8 mouse cellular contexts compared by ENCODE assay signal in genomic region chr19:46329951-46330350, GRCm38 (mm10). TPM values are rescaled to one million over a fixed set of nuclear protein-coding genes. Genes with fewer than 3 reads are reported as not detected.
A peak's percentile ranks its signal among the peaks of the same experiment; 100 is the strongest.
DNase-seq lines count a peak whose midpoint lies in the region; ATAC-seq and TF ChIP-seq lines count a peak whose summit lies in the region.

No protein-coding gene starts in this region.

- ATAC-seq in embryonic facial prominence, embryonic 15.5 days (ENCODE audit: insufficient number of reproducible peaks, low FRiP score, low TSS enrichment, low read depth) = 0 out of 2 replicates have a peak, but pooled peaks have one; percentile 21
- peak; percentile 21; the same call in 1 of the 2 replicates for ATAC-seq in liver, embryonic 14.5 days (ENCODE audit: insufficient read depth)
- peak; percentile 74 for ATAC-seq in stomach, postnatal 0 days (ENCODE audit: low FRiP score, low TSS enrichment)

- H3K4me1 ChIP-seq in embryonic facial prominence, embryonic 15.5 days = peaks cover 38% of the 10 kb centered on the region
- peaks cover 13 to 21% of the 10 kb centered on the region in 2 experiments for H3K4me1 ChIP-seq in liver, embryonic 14.5 days (replicated peaks; ENCODE audit: control insufficient read depth in 2 of 2, insufficient read depth in 2 of 2, low read length in 1 of 2)
- peaks cover 7% of the 10 kb centered on the region for H3K4me1 ChIP-seq in stomach, postnatal 0 days (replicated peaks; ENCODE audit: control insufficient read depth, insufficient read depth)

- peak; percentile 81 to 84 for DNase-seq in B cell, adult 2 months
- DNase-seq in adrenal gland, postnatal 14 days = peak; percentile 93
- DNase-seq in heart, adult 9 months (ENCODE audit: low spot score in 2 of 2) = peak; percentile 73 to 77
- DNase-seq in kidney, adult 9 months = peak; percentile 86
- peak in 2 of 3 experiments; percentile 61 for DNase-seq in liver, embryonic 14.5 days (ENCODE audit: low read depth in 3 of 3, low spot score in 3 of 3)
- peak; percentile 81 for DNase-seq in natural killer cell, adult 2 months (ENCODE audit: low spot score in 2 of 2)
- peak; percentile 91 for DNase-seq in stomach, postnatal 0 days (ENCODE audit: low spot score)

- H3K4me2 ChIP-seq in embryonic facial prominence, embryonic 15.5 days (replicated peaks) = peak overlapping the region; percentile 100
- H3K4me2 ChIP-seq in liver, embryonic 14.5 days (ENCODE audit: low read depth) = peak overlapping the region; percentile 98
- H3K4me2 ChIP-seq in stomach, postnatal 0 days (replicated peaks; ENCODE audit: low read depth) = 0 out of 2 replicates have a peak overlapping the region, but pooled peaks have one; percentile 20

- peaks cover 13% of the 10 kb centered on the region for H3K36me3 ChIP-seq in embryonic facial prominence, embryonic 15.5 days
- H3K36me3 ChIP-seq in liver, embryonic 14.5 days (replicated peaks; ENCODE audit: control insufficient read depth, insufficient read depth, low read depth) = peaks cover 5% of the 10 kb centered on the region; the same call in 1 of the 2 replicates
- H3K36me3 ChIP-seq in stomach, postnatal 0 days (ENCODE audit: control insufficient read depth, insufficient read depth, low read length) = peaks cover 9% of the 10 kb centered on the region

- no peak overlapping the region; the same call in 1 of the 2 replicates for H3K27ac ChIP-seq in embryonic facial prominence, embryonic 15.5 days (replicated peaks)
- H3K27ac ChIP-seq in liver, embryonic 14.5 days = no peak overlapping the region
- no peak overlapping the region for H3K27ac ChIP-seq in stomach, postnatal 0 days (replicated peaks)

- H3K9me3 ChIP-seq in embryonic facial prominence, embryonic 15.5 days (replicated peaks) = no peaks in the 10 kb centered on the region
- no peaks in the 10 kb centered on the region for H3K9me3 ChIP-seq in liver, embryonic 14.5 days (ENCODE audit: control insufficient read depth, low read length)
- H3K9me3 ChIP-seq in stomach, postnatal 0 days (ENCODE audit: control insufficient read depth, low read length) = no peaks in the 10 kb centered on the region

- H3K27me3 ChIP-seq in embryonic facial prominence, embryonic 15.5 days = peaks cover 27% of the 10 kb centered on the region
- peaks cover 27% of the 10 kb centered on the region for H3K27me3 ChIP-seq in liver, embryonic 14.5 days (ENCODE audit: control insufficient read depth, insufficient read depth, low read length)
- H3K27me3 ChIP-seq in stomach, postnatal 0 days (ENCODE audit: control insufficient read depth, insufficient read depth, low read length) = no peaks in the 10 kb centered on the region; the same call in 1 of the 2 replicates

- H3K9ac ChIP-seq in embryonic facial prominence, embryonic 15.5 days = no peak overlapping the region
- H3K9ac ChIP-seq in liver, embryonic 14.5 days (replicated peaks) = no peak overlapping the region
- H3K9ac ChIP-seq in stomach, postnatal 0 days (ENCODE audit: low read length) = no peak overlapping the region

- TF ChIP-seq EP300 in liver, embryonic 14.5 days (IDR thresholded peaks at IDR 0.05; ENCODE audit: low read depth) = no peak
- TF ChIP-seq EP300 in stomach, postnatal 0 days (optimal IDR thresholded peaks at IDR 0.05) = no peak

- TF ChIP-seq CTCF in liver, embryonic 14.5 days (IDR thresholded peaks at IDR 0.05; ENCODE audit: low read depth) = peak; percentile 99
- TF ChIP-seq CTCF in stomach, postnatal 0 days (IDR thresholded peaks at IDR 0.05; ENCODE audit: low read depth) = peak; percentile 97

- H3K4me3 ChIP-seq in embryonic facial prominence, embryonic 15.5 days (replicated peaks) = peak overlapping the region; percentile 78
- peak overlapping the region in 1 of 2 experiments; percentile 90; a peak in 2 of 4 replicates for H3K4me3 ChIP-seq in liver, embryonic 14.5 days (ENCODE audit: insufficient read depth in 1 of 2, low read depth in 2 of 2, low read length in 2 of 2)
- no peak overlapping the region for H3K4me3 ChIP-seq in stomach, postnatal 0 days (ENCODE audit: low read depth, low read length)

- WGBS in embryonic facial prominence, embryonic 15.5 days = 8% methylated on average over 16 of the region's 16 CpGs
- WGBS in liver, embryonic 14.5 days (ENCODE audit: insufficient replicate concordance) = 7% methylated on average over 16 of the region's 16 CpGs
- WGBS in stomach, postnatal 0 days = 5% methylated on average over 16 of the region's 16 CpGs

RNA-seq across cellular contexts. Expression of gene Fbxl15, which starts 2.0 kb away (rescaled TPM):
- 8.2 and 8.7 TPM in 2 replicates for total RNA-seq in adrenal gland, postnatal 14 days (2021)
- polyA plus RNA-seq in embryonic facial prominence, embryonic 15.5 days (2015; fragmentation: Nextera tagmentation; extraction: Ambion mirVana) = 16.4 TPM in 2 replicates
- 6.3 and 8.0 TPM in 2 replicates for polyA plus RNA-seq in liver, embryonic 14.5 days (2012; rRNA removed)
- 10.0 and 12.5 TPM in 2 replicates for polyA plus RNA-seq in liver, embryonic 14.5 days (2014; fragmentation: Nextera tagmentation; extraction: Ambion mirVana)
- polyA plus RNA-seq in stomach, postnatal 0 days (2015; fragmentation: Nextera tagmentation; extraction: Ambion mirVana) = 13.2 and 14.8 TPM in 2 replicates

RNA-seq across cellular contexts. Expression of gene Psd, which starts 3.0 kb away (rescaled TPM):
- 6.0 and 9.3 TPM in 2 replicates for total RNA-seq in adrenal gland, postnatal 14 days (2021)
- polyA plus RNA-seq in embryonic facial prominence, embryonic 15.5 days (2015; fragmentation: Nextera tagmentation; extraction: Ambion mirVana) = 9.8 and 11.0 TPM in 2 replicates
- polyA plus RNA-seq in liver, embryonic 14.5 days (2012; rRNA removed) = 4.9 and 5.9 TPM in 2 replicates
- polyA plus RNA-seq in liver, embryonic 14.5 days (2014; fragmentation: Nextera tagmentation; extraction: Ambion mirVana) = 4.9 and 6.2 TPM in 2 replicates
- 44.9 and 59.2 TPM in 2 replicates for polyA plus RNA-seq in stomach, postnatal 0 days (2015; fragmentation: Nextera tagmentation; extraction: Ambion mirVana)

RNA-seq across cellular contexts. Expression of gene Cuedc2, which starts 8.6 kb away (rescaled TPM):
- total RNA-seq in adrenal gland, postnatal 14 days (2021) = 71.8 and 77.5 TPM in 2 replicates
- polyA plus RNA-seq in embryonic facial prominence, embryonic 15.5 days (2015; fragmentation: Nextera tagmentation; extraction: Ambion mirVana) = 167 and 168 TPM in 2 replicates
- 35.3 and 54.9 TPM in 2 replicates for polyA plus RNA-seq in liver, embryonic 14.5 days (2012; rRNA removed)
- 76.6 and 79.2 TPM in 2 replicates for polyA plus RNA-seq in liver, embryonic 14.5 days (2014; fragmentation: Nextera tagmentation; extraction: Ambion mirVana)
- polyA plus RNA-seq in stomach, postnatal 0 days (2015; fragmentation: Nextera tagmentation; extraction: Ambion mirVana) = 75.3 and 77.5 TPM in 2 replicates

RNA-seq across cellular contexts. Expression of gene Mfsd13a, which starts 11.0 kb away (rescaled TPM):
- 5.1 and 5.4 TPM in 2 replicates for total RNA-seq in adrenal gland, postnatal 14 days (2021)
- polyA plus RNA-seq in embryonic facial prominence, embryonic 15.5 days (2015; fragmentation: Nextera tagmentation; extraction: Ambion mirVana) = 4.3 and 4.4 TPM in 2 replicates
- 9.5 and 12.5 TPM in 2 replicates for polyA plus RNA-seq in liver, embryonic 14.5 days (2012; rRNA removed)
- 8.3 and 9.5 TPM in 2 replicates for polyA plus RNA-seq in liver, embryonic 14.5 days (2014; fragmentation: Nextera tagmentation; extraction: Ambion mirVana)
- 5.3 and 7.7 TPM in 2 replicates for polyA plus RNA-seq in stomach, postnatal 0 days (2015; fragmentation: Nextera tagmentation; extraction: Ambion mirVana)

RNA-seq across cellular contexts. Expression of gene 2310034G01Rik, which starts 20.2 kb away (rescaled TPM):
- 0.38 and 0.74 TPM in 2 replicates for total RNA-seq in adrenal gland, postnatal 14 days (2021)
- polyA plus RNA-seq in embryonic facial prominence, embryonic 15.5 days (2015; fragmentation: Nextera tagmentation; extraction: Ambion mirVana) = 3.5 and 5.3 TPM in 2 replicates
- polyA plus RNA-seq in liver, embryonic 14.5 days (2012; rRNA removed) = 0.17 and 0.21 TPM in 2 replicates
- 0.16 and 0.74 TPM in 2 replicates for polyA plus RNA-seq in liver, embryonic 14.5 days (2014; fragmentation: Nextera tagmentation; extraction: Ambion mirVana)
- polyA plus RNA-seq in stomach, postnatal 0 days (2015; fragmentation: Nextera tagmentation; extraction: Ambion mirVana) = 1.6 and 1.7 TPM in 2 replicates

Comparison
In these comparisons a context has a peak if more than half of its experiments do, and no peak if none do; other contexts are left out.
1. ATAC-seq: peak in every context shown above with its lines; median percentile 74 in stomach, postnatal 0 days; 21 in embryonic facial prominence, embryonic 15.5 days; 21 in liver, embryonic 14.5 days.
2. H3K4me2 ChIP-seq: peak in every context shown above with its lines; median percentile 100 in embryonic facial prominence, embryonic 15.5 days; 98 in liver, embryonic 14.5 days; 20 in stomach, postnatal 0 days.